In genomic region chr7:25315306-25316041, GRCm38 (mm10) we compare ENCODE assay signal across 7 mouse cellular contexts. TPM values are rescaled to one million over a fixed set of nuclear protein-coding genes. Genes with fewer than 3 reads are reported as not detected.
DNase-seq lines count a peak whose midpoint lies in the region; ATAC-seq and TF ChIP-seq lines count a peak whose summit lies in the region.

No protein-coding gene starts in this region.

- ATAC-seq in heart, embryonic 14.5 days (ENCODE audit: insufficient number of reproducible peaks, insufficient read depth, low FRiP score, low read depth), result no peak
- ATAC-seq in limb, embryonic 13.5 days (ENCODE audit: low FRiP score, low read depth), result no peak
- ATAC-seq in neural tube, embryonic 14.5 days (ENCODE audit: low read depth), result no peak

- DNase-seq in right cerebral cortex, postnatal 4 days, result peak; percentile 52
- DNase-seq in right cerebral cortex, postnatal 36 days (ENCODE audit: low spot score in 2 of 2), result no peak
- peak; percentile 54 to 58 for DNase-seq in cerebellum, adult 2 months
- DNase-seq in urinary bladder, adult 18-20 months (ENCODE audit: low spot score in 2 of 2), result no peak

- peak overlapping the region; percentile 59 for H3K9ac ChIP-seq in heart, embryonic 14.5 days (ENCODE audit: low read length)
- H3K9ac ChIP-seq in limb, embryonic 13.5 days, result peak overlapping the region; percentile 68
- H3K9ac ChIP-seq in neural tube, embryonic 14.5 days (replicated peaks; ENCODE audit: low read depth, low read length), result peak overlapping the region; percentile 21; the same call in 1 of the 2 replicates

- H3K4me3 ChIP-seq in cerebellum, adult 2 months (replicated peaks; ENCODE audit: insufficient read depth, low read depth, low read length), result no peak overlapping the region
- peak overlapping the region; percentile 22 to 66 for H3K4me3 ChIP-seq in heart, embryonic 14.5 days (ENCODE audit: control insufficient read depth in 1 of 2, insufficient read depth in 1 of 2, low read depth in 1 of 2, low read length in 2 of 2)
- H3K4me3 ChIP-seq in limb, embryonic 13.5 days, result peak overlapping the region; percentile 74
- peak overlapping the region; percentile 23 for H3K4me3 ChIP-seq in neural tube, embryonic 14.5 days (ENCODE audit: low read depth, low read length)

- H3K4me1 ChIP-seq in cerebellum, adult 2 months (ENCODE audit: control insufficient read depth, insufficient read depth, low read length), result peaks cover 3% of the 10 kb centered on the region; the same call in 1 of the 2 replicates
- H3K4me1 ChIP-seq in heart, embryonic 14.5 days (ENCODE audit: control insufficient read depth in 2 of 2, insufficient read depth in 2 of 2, low read length in 2 of 2), result peaks cover 9 to 23% of the 10 kb centered on the region in 2 experiments
- H3K4me1 ChIP-seq in limb, embryonic 13.5 days, result peaks cover 36% of the 10 kb centered on the region
- peaks cover 7% of the 10 kb centered on the region; the same call in 1 of the 2 replicates for H3K4me1 ChIP-seq in neural tube, embryonic 14.5 days (ENCODE audit: control insufficient read depth, insufficient read depth, low read length)

- no peaks in the 10 kb centered on the region for H3K9me3 ChIP-seq in heart, embryonic 14.5 days (ENCODE audit: control insufficient read depth, low read length)
- H3K9me3 ChIP-seq in limb, embryonic 13.5 days, result no peaks in the 10 kb centered on the region
- no peaks in the 10 kb centered on the region for H3K9me3 ChIP-seq in neural tube, embryonic 14.5 days (ENCODE audit: control insufficient read depth, low read length)

- no peaks in the 10 kb centered on the region for H3K27me3 ChIP-seq in cerebellum, adult 2 months (ENCODE audit: control insufficient read depth, insufficient read depth, low read length)
- H3K27me3 ChIP-seq in heart, embryonic 14.5 days (ENCODE audit: control insufficient read depth, insufficient read depth, low read length), result peaks cover 48% of the 10 kb centered on the region
- H3K27me3 ChIP-seq in limb, embryonic 13.5 days, result peaks cover 54% of the 10 kb centered on the region
- peaks cover 31% of the 10 kb centered on the region for H3K27me3 ChIP-seq in neural tube, embryonic 14.5 days (ENCODE audit: control insufficient read depth, insufficient read depth, low read length)

- H3K4me2 ChIP-seq in heart, embryonic 14.5 days (ENCODE audit: low read length), result peak overlapping the region; percentile 94
- H3K4me2 ChIP-seq in limb, embryonic 13.5 days (replicated peaks), result peak overlapping the region; percentile 83
- H3K4me2 ChIP-seq in neural tube, embryonic 14.5 days (ENCODE audit: low read depth, low read length), result peak overlapping the region; percentile 56

- whole genome bisulfite sequencing in cerebellum, adult 2 months, result 18% methylated on average over 69 of the region's 69 CpGs
- under 1% methylated on average over 64 of the region's 69 CpGs for WGBS in heart, embryonic 14.5 days
- whole genome bisulfite sequencing in limb, embryonic 13.5 days, result under 1% methylated on average over 69 of the region's 69 CpGs
- WGBS in neural tube, embryonic 14.5 days, result 1% methylated on average over 45 of the region's 69 CpGs

- no peak for TF ChIP-seq POLR2A in cerebellum, adult 2 months (IDR thresholded peaks at IDR 0.05; ENCODE audit: borderline replicate concordance, insufficient read depth, low read length)

- H3K36me3 ChIP-seq in heart, embryonic 14.5 days (ENCODE audit: control insufficient read depth, insufficient read depth, low read length), result no peaks in the 10 kb centered on the region
- H3K36me3 ChIP-seq in limb, embryonic 13.5 days, result peaks cover 3% of the 10 kb centered on the region; the same call in 1 of the 2 replicates
- H3K36me3 ChIP-seq in neural tube, embryonic 14.5 days (ENCODE audit: control insufficient read depth, insufficient read depth, low read length), result peaks cover 9% of the 10 kb centered on the region; the same call in 1 of the 2 replicates

- 0 out of 2 replicates have a peak overlapping the region, but pooled peaks have one; percentile 13 for H3K27ac ChIP-seq in cerebellum, adult 2 months (ENCODE audit: insufficient read depth, low read length)
- H3K27ac ChIP-seq in heart, embryonic 14.5 days (replicated peaks in 1 of 2; ENCODE audit: control insufficient read depth in 1 of 2, insufficient read depth in 1 of 2, low read depth in 2 of 2, low read length in 2 of 2), result no peak overlapping the region
- no peak overlapping the region for H3K27ac ChIP-seq in limb, embryonic 13.5 days
- H3K27ac ChIP-seq in neural tube, embryonic 14.5 days (ENCODE audit: low read depth, low read length), result no peak overlapping the region

- no peak for TF ChIP-seq CTCF in cerebellum, adult 2 months (IDR thresholded peaks at IDR 0.05; ENCODE audit: borderline replicate concordance, insufficient read depth, low read depth, low read length)

RNA-seq across cellular contexts. Expression of gene Megf8, which starts 1.5 kb away (rescaled TPM):
- polyA plus RNA-seq in cerebellum, adult 2 months (2012; rRNA removed), result 76.8 and 77.8 TPM in 2 replicates
- polyA plus RNA-seq in heart, embryonic 14.5 days (2014; fragmentation: Nextera tagmentation; extraction: Ambion mirVana), result 6.8 and 7.9 TPM in 2 replicates
- polyA plus RNA-seq in limb, embryonic 13.5 days (2015; fragmentation: Nextera tagmentation; extraction: Ambion mirVana), result 18.1 and 19.5 TPM in 2 replicates
- polyA plus RNA-seq in neural tube, embryonic 14.5 days (2014; fragmentation: Nextera tagmentation; extraction: Ambion mirVana), result 22.6 and 22.9 TPM in 2 replicates

RNA-seq across cellular contexts. Expression of gene Tmem145, which starts 9.6 kb away (rescaled TPM):
- polyA plus RNA-seq in cerebellum, adult 2 months (2012; rRNA removed), result 226 and 246 TPM in 2 replicates
- polyA plus RNA-seq in heart, embryonic 14.5 days (2014; fragmentation: Nextera tagmentation; extraction: Ambion mirVana), result 0.30 TPM in 1 of 2 replicates, not detected in the other
- polyA plus RNA-seq in limb, embryonic 13.5 days (2015; fragmentation: Nextera tagmentation; extraction: Ambion mirVana), result 1.5 and 1.9 TPM in 2 replicates
- polyA plus RNA-seq in neural tube, embryonic 14.5 days (2014; fragmentation: Nextera tagmentation; extraction: Ambion mirVana), result 70.6 and 94.9 TPM in 2 replicates

RNA-seq across cellular contexts. Expression of gene Prr19, which starts 14.3 kb away (rescaled TPM):
- 0.16 and 0.20 TPM in 2 replicates for polyA plus RNA-seq in cerebellum, adult 2 months (2012; rRNA removed)
- polyA plus RNA-seq in heart, embryonic 14.5 days (2014; fragmentation: Nextera tagmentation; extraction: Ambion mirVana), result 0.16 TPM in 1 of 2 replicates, not detected in the other
- 0.91 and 1.1 TPM in 2 replicates for polyA plus RNA-seq in limb, embryonic 13.5 days (2015; fragmentation: Nextera tagmentation; extraction: Ambion mirVana)
- 2.7 and 4.3 TPM in 2 replicates for polyA plus RNA-seq in neural tube, embryonic 14.5 days (2014; fragmentation: Nextera tagmentation; extraction: Ambion mirVana)

RNA-seq across cellular contexts. Expression of gene Pafah1b3, which starts 17.7 kb away (rescaled TPM):
- polyA plus RNA-seq in cerebellum, adult 2 months (2012; rRNA removed), result 41.9 and 42.6 TPM in 2 replicates
- polyA plus RNA-seq in heart, embryonic 14.5 days (2014; fragmentation: Nextera tagmentation; extraction: Ambion mirVana), result 130 and 142 TPM in 2 replicates
- polyA plus RNA-seq in limb, embryonic 13.5 days (2015; fragmentation: Nextera tagmentation; extraction: Ambion mirVana), result 281 and 307 TPM in 2 replicates
- polyA plus RNA-seq in neural tube, embryonic 14.5 days (2014; fragmentation: Nextera tagmentation; extraction: Ambion mirVana), result 561 and 590 TPM in 2 replicates

RNA-seq across cellular contexts. Expression of gene Cic, which starts 48.0 kb away (rescaled TPM):
- polyA plus RNA-seq in cerebellum, adult 2 months (2012; rRNA removed), result 121 and 124 TPM in 2 replicates
- polyA plus RNA-seq in heart, embryonic 14.5 days (2014; fragmentation: Nextera tagmentation; extraction: Ambion mirVana), result 25.4 and 28.4 TPM in 2 replicates
- polyA plus RNA-seq in limb, embryonic 13.5 days (2015; fragmentation: Nextera tagmentation; extraction: Ambion mirVana), result 40.9 and 43.6 TPM in 2 replicates
- polyA plus RNA-seq in neural tube, embryonic 14.5 days (2014; fragmentation: Nextera tagmentation; extraction: Ambion mirVana), result 43.3 and 46.6 TPM in 2 replicates

Comparison
In these comparisons a context has a peak if more than half of its experiments do, and no peak if none do; other contexts are left out.
1. DNase-seq: peak in right cerebral cortex, postnatal 4 days (single experiment) and cerebellum, adult 2 months (2 of 2); none in right cerebral cortex, postnatal 36 days (0 of 2) and urinary bladder, adult 18-20 months (0 of 2).
2. RNA of gene Tmem145, which starts 9.6 kb away (polyA plus RNA-seq): 226 to 246 TPM in cerebellum, adult 2 months and 70.6 to 94.9 TPM in neural tube, embryonic 14.5 days; 1.5 to 1.9 TPM in limb, embryonic 13.5 days and 0.30 TPM in heart, embryonic 14.5 days; every median in the first group is over 10 times any median in the second.
3. Peak in every context shown above with its lines, with median percentiles within 50 percentile points of each other: H3K4me2 ChIP-seq and H3K9ac ChIP-seq.